Mouse (Mus musculus): ENCODE results near the gene Il18rap. TPM values are rescaled to one million over a fixed set of nuclear protein-coding genes. Genes with fewer than 3 reads are reported as not detected.

Il18rap gene
- polyA plus RNA-seq (2017; shearing (Covaris generic)) = 157 TPM

DNA sequence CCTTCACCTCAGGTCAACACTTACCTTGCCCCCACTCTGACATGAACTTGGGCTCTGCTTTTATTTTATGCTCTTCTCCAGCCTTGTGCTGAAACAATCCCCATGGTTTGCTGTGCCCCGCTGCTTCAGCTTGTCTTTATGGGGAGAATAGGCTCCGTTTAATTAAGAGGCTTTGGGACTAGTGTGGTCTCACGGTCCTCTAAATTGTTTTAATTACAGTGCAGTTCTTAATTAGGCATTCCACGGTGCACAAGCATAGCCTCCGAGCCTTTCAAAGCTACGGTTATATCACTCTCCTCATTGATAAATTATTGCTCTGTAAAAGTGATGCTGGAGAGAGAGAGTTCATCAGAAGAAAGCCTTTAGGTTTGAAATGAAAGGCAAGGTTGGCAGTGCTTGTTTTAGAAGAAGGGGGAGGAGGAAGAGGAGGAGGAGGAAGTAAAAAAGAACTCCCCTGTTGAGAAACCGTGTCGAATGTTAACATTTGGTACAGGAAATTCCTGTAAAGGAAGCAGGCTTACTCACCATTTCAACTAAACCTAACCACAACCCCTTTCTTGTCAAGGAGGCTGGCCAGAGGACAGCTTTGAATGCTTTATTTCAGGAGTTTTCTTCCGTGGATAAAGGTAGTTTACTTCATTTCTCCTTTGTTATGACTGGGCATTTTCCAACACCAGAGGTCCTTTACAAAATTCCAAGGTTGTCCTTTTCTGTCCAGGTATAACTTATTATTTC lies at the start of gene Il18rap:
TSS of gene Il18rap (plus strand) at position 512 of the 735 bp plus-strand sequence.

DNA sequence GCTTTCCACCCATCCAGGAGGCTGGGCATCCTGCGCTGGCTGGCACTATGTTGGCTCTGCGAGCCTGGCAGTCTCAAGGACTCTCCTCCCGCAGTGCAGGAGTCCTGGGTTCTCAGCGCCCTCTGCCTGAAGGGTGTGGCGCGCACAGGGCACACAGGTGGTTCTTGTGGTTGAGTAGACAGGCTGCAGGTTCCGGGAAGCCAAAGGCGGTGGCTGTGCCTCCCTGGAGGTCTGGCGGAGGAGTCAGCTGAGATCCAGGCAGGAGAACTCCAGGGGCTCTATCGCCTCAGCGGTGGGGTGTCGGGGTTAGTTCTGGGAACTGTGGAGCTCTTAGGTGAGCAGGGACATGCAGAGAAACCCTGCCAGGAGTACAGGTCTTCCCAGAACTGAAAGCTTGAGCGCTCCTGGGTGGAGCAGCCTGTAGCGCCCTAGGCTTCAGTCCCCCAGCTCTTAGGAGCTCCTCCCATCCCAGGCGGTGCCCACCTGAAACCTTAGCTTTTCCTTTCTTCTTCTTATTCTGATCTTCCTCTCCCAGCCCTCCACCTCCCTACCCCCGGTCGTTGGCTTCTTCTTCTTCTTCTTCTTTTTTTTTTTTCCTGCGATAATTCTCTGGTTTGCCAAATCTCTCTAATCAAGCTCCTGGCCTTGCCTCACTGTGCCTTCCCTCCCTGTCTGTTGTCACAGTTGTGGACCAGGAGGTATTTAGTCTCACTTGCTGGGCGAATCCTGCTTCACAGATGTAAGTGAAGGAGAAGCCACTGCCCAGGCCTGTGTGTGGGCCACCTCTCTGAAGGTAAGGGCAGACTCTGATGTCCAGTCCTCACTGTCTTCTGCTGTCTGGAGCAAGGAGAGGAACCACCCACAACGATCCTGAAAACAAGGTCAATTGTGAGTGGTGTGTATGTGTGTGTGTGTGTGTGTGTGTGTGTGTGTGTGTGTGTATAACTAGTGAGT lies 49.4 kb upstream of the Il18rap start, which contains the start of gene Il18r1:
TSS of gene Il18r1 (plus strand) at position 76 of the 954 bp plus-strand sequence.

DNA sequence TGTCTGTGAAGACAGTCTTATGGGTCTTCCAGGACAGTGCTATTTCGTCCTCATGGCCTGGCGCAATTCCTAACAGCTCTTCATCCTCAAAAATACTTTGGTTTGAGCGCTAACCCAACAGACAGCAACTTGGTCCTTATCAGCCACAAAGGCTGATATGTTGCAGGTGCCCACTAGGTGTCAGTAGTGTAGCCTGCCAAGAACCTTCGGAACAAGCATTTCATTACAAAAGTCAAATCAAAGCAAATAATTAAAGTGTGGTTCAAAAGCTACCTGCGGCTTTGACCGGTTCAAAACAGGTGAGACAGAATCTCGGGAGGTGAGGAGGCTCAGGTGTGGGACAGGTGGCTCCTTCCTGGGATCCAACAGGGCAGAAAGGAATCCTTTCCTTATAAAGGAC lies 64.6 kb downstream of the Il18rap start, which contains the start of gene Slc9a4:
TSS of gene Slc9a4 (plus strand) at position 298 of the 400 bp plus-strand sequence.

Other genes with a start within 250 kb of the Il18rap start
- gene Il1rl2, start 190.8 kb upstream of the Il18rap start, polyA plus RNA-seq (2017; shearing (Covaris generic)) = 14.5 TPM
- 12.6 TPM for gene Il1rl1, start 85.8 kb upstream of the Il18rap start, polyA plus RNA-seq (2017; shearing (Covaris generic))
- 296 TPM for gene Il18r1, start 49.8 kb upstream of the Il18rap start, polyA plus RNA-seq (2017; shearing (Covaris generic))
- not detected for gene Slc9a4, start 64.7 kb downstream of the Il18rap start, polyA plus RNA-seq (2017; shearing (Covaris generic))
- gene Slc9a2, start 165.2 kb downstream of the Il18rap start, polyA plus RNA-seq (2017; shearing (Covaris generic)) = 0.10 TPM